Mouse (Mus musculus): ENCODE results near the gene Mst1. TPM values are rescaled to one million over a fixed set of nuclear protein-coding genes. Genes with fewer than 3 reads are reported as not detected.

Gene Mst1
- polyA plus RNA-seq, 1 experiment from 2014 or later = 9.7 TPM

DNA sequence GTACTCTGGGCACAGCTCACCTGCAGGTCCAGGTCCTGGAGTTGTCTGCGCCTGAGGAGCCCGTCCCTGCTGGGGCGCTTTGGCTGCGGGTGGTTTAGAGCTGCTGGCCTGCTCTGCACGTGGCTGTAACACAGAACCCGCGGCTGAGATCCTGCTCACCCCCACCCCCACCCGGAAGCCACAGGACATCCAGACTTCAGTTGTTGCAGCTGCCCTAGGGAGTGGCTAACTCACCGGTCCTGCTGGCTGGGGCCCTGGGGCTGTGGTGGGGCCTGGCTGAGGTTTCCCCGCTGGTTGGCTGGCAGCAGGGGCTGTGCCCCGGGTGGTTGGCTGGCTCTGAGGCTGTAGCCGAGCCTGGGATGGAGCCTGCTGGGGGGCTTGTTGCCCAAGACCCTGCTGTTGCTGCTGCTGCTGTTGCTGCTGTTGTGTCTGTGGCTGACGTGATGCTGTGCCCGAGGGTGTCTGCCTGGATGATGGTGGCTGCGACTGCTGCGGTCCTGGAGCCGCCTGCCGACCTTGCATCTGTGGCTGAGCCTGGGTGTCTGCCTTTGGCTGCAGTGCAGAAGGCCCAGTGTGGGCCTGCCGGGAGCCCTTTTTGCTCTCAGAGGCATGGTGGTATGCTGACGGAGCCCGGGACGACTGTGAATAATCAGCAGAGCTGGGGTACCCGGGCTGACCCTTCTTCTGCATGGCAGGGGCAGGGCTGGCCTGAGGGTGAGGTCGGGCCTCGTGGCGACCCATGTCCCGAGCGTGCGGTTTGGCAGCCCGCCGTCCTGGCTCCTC lies 24.7 kb downstream of the Mst1 start:
- peak; percentile 75 for DNase-seq (ENCODE audit: low spot score)
- H3K9me3 ChIP-seq (ENCODE audit: control insufficient read depth, low read length) = no peaks in the 10 kb centered on the region
- WGBS = 39% methylated on average over 31 of the region's 31 CpGs
- peaks cover 24% of the 10 kb centered on the region for H3K4me1 ChIP-seq (replicated peaks; ENCODE audit: control insufficient read depth, insufficient read depth, low read length)
- H3K27me3 ChIP-seq (replicated peaks; ENCODE audit: control insufficient read depth, insufficient read depth, low read length) = peaks cover 7% of the 10 kb centered on the region
- peak overlapping the region; percentile 71 for H3K4me2 ChIP-seq
- peak overlapping the region; percentile 58 for H3K4me3 ChIP-seq (ENCODE audit: low read depth, low read length)
- ATAC-seq (replicated peaks; ENCODE audit: low FRiP score) = peak; percentile 81
- peak overlapping the region; percentile 80 for H3K9ac ChIP-seq (ENCODE audit: low read depth, low read length)
- no peaks in the 10 kb centered on the region for H3K36me3 ChIP-seq (ENCODE audit: control insufficient read depth, insufficient read depth, low read length)
- peak overlapping the region; percentile 73 for H3K27ac ChIP-seq (ENCODE audit: low read depth, low read length)

DNA sequence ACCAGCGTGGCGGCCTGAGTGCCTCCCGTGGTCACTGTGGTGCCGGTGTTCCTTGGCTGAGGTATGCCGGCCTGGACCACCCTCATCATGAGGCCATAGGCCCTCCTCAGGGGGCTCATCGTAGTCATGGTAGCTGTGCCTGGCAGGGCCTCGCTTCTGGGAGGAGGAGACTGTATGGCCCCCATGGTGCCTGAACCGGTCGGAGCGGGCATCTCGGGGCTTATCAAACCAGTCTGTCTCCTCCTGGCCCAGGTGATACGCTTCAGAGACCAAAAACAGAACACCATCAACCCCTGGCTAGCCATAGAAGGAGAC lies 25.3 kb downstream of the Mst1 start:
- Histone ChIP-seq H3K9me3 (ENCODE audit: control insufficient read depth, low read length) (no peaks in the 10 kb centered on the region), H3K4me2 (peak overlapping the region; percentile 71), H3K4me3 (ENCODE audit: low read depth, low read length) (peak overlapping the region; percentile 58; the same call in 1 of the 2 replicates), H3K27me3 (replicated peaks; ENCODE audit: control insufficient read depth, insufficient read depth, low read length) (peaks cover 12% of the 10 kb centered on the region), H3K27ac (ENCODE audit: low read depth, low read length) (peak overlapping the region; percentile 45), H3K36me3 (ENCODE audit: control insufficient read depth, insufficient read depth, low read length) (no peaks in the 10 kb centered on the region), H3K4me1 (replicated peaks; ENCODE audit: control insufficient read depth, insufficient read depth, low read length) (peaks cover 24% of the 10 kb centered on the region), H3K9ac (ENCODE audit: low read depth, low read length) (peak overlapping the region; percentile 80; the same call in 1 of the 2 replicates)
- 83% methylated on average over 12 of the region's 12 CpGs for WGBS
- ATAC-seq (replicated peaks; ENCODE audit: low FRiP score) (no peak), DNase-seq (ENCODE audit: low spot score) (no peak)

DNA sequence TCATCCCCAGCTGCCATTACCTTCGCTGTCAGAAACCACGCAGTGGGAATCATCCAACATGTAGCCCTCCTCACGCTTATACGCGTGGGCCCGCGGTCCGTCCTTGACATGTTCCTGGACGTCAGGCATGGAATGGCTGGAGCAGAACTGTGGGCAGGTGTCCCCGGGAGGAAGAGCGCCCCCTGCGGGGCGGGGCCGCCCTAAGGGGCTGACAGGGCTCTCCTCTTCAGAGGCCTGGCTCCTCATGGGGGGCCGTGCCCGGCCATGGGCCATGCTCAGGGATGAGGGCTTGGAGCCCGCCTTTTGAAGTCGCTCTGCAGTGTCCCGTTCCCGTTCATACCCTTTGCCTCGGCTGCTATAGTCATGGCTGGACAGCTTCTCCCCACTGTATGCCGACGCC lies 25.9 kb downstream of the Mst1 start:
- WGBS = 89% methylated on average over 23 of the region's 23 CpGs
- H3K27ac ChIP-seq (ENCODE audit: low read depth, low read length) = no peak overlapping the region
- DNase-seq (ENCODE audit: low spot score) (no peak), ATAC-seq (replicated peaks; ENCODE audit: low FRiP score) (no peak)
- H3K4me1 ChIP-seq (replicated peaks; ENCODE audit: control insufficient read depth, insufficient read depth, low read length) = peaks cover 29% of the 10 kb centered on the region
- H3K9ac ChIP-seq (ENCODE audit: low read depth, low read length) = no peak overlapping the region
- H3K4me2 ChIP-seq = no peak overlapping the region
- H3K36me3 ChIP-seq (ENCODE audit: control insufficient read depth, insufficient read depth, low read length) = no peaks in the 10 kb centered on the region
- H3K27me3 ChIP-seq (replicated peaks; ENCODE audit: control insufficient read depth, insufficient read depth, low read length) = peaks cover 18% of the 10 kb centered on the region
- H3K4me3 ChIP-seq (ENCODE audit: low read depth, low read length) = no peak overlapping the region
- no peaks in the 10 kb centered on the region for H3K9me3 ChIP-seq (ENCODE audit: control insufficient read depth, low read length)

DNA sequence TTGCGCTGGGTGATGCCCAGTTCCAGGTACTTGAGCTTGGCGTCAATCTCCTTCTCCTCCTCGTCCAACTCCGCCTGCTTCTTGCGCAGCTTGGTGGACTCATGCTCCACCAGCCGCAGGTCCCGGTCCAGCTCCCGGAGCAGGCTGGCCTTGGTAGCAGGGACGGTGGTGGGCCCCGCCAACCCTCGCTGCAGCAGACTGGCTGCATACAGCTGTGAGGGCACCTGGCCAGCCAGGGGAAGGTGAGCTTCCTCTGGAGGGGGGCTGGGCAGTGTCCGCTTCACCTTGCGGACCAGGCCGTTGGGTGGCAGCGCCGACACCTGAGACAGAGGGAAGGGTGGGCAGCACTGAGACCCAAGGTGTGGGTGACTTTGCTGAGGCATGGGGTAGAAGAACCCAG lies 27.6 kb downstream of the Mst1 start:
- 91% methylated on average over 16 of the region's 16 CpGs for WGBS
- no peak overlapping the region for H3K27ac ChIP-seq (ENCODE audit: low read depth, low read length)
- no peaks in the 10 kb centered on the region for H3K9me3 ChIP-seq (ENCODE audit: control insufficient read depth, low read length)
- H3K9ac ChIP-seq (ENCODE audit: low read depth, low read length) = peak overlapping the region; percentile 30; the same call in 1 of the 2 replicates
- ATAC-seq (replicated peaks; ENCODE audit: low FRiP score) = no peak
- H3K27me3 ChIP-seq (replicated peaks; ENCODE audit: control insufficient read depth, insufficient read depth, low read length) = peaks cover 20% of the 10 kb centered on the region
- no peak overlapping the region; the same call in 1 of the 2 replicates for H3K4me2 ChIP-seq
- H3K4me3 ChIP-seq (ENCODE audit: low read depth, low read length) = no peak overlapping the region
- H3K4me1 ChIP-seq (replicated peaks; ENCODE audit: control insufficient read depth, insufficient read depth, low read length) = peaks cover 32% of the 10 kb centered on the region
- no peak for DNase-seq (ENCODE audit: low spot score)
- H3K36me3 ChIP-seq (ENCODE audit: control insufficient read depth, insufficient read depth, low read length) = no peaks in the 10 kb centered on the region

DNA sequence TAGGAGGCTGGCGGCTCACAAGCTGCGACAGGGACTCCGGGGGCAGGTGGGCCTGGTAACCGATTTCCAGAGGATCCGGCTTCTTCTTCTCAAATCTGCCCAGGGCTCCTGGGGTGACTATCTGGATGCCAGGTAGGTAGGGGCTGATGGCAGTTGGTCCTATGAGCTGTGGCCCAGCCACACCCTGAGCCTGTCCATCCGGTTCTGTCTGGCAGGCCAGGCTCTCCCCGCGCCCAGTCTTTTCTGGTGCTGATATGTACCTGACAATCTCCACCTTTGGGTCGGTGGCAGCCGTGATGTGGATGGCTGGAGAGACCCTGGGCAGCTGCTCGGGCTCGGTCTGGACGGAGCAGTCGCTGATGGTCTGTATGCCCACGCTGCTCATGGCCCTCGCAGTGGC lies 29.9 kb downstream of the Mst1 start:
- no peak for DNase-seq (ENCODE audit: low spot score)
- peak overlapping the region; percentile 65 for H3K4me2 ChIP-seq
- no peak for ATAC-seq (replicated peaks; ENCODE audit: low FRiP score)
- H3K9me3 ChIP-seq (ENCODE audit: control insufficient read depth, low read length) = no peaks in the 10 kb centered on the region
- no peaks in the 10 kb centered on the region for H3K36me3 ChIP-seq (ENCODE audit: control insufficient read depth, insufficient read depth, low read length)
- H3K4me1 ChIP-seq (replicated peaks; ENCODE audit: control insufficient read depth, insufficient read depth, low read length) = peaks cover 18% of the 10 kb centered on the region
- H3K27me3 ChIP-seq (replicated peaks; ENCODE audit: control insufficient read depth, insufficient read depth, low read length) = peaks cover 29% of the 10 kb centered on the region
- H3K9ac ChIP-seq (ENCODE audit: low read depth, low read length) = no peak overlapping the region
- peak overlapping the region; percentile 34; the same call in 1 of the 2 replicates for H3K4me3 ChIP-seq (ENCODE audit: low read depth, low read length)
- 70% methylated on average over 16 of the region's 16 CpGs for WGBS
- H3K27ac ChIP-seq (ENCODE audit: low read depth, low read length) = no peak overlapping the region

DNA sequence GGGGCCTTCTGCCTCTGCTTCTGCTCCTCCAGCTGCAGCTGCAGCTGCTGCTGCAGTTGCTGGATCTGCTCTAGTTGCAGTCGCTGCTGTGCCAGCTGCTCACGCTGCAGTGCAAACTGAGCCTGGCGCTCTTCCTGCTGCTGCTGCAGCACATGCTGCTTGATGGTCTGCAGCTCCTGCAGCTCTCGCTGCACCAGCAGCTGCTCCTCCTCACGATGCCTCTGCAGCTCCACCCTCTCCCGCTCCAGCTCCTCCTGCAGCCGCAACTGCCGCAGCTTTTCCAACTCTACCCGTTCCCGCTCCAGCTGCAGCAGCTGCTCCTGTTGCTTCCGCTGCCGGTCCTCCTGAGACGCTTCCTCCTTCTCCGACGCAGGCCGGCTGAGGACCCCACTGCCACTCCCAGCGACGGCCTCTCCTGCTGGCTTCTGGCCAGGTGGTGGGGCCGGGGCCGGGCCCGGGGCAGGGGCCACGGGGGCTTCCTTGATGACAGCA lies 30.9 kb downstream of the Mst1 start:
- no peaks in the 10 kb centered on the region for H3K36me3 ChIP-seq (ENCODE audit: control insufficient read depth, insufficient read depth, low read length)
- peaks cover 38% of the 10 kb centered on the region for H3K27me3 ChIP-seq (replicated peaks; ENCODE audit: control insufficient read depth, insufficient read depth, low read length)
- ATAC-seq (replicated peaks; ENCODE audit: low FRiP score) (no peak), DNase-seq (ENCODE audit: low spot score) (peak; percentile 54)
- WGBS = 13% methylated on average over 22 of the region's 22 CpGs
- peak overlapping the region; percentile 34 for H3K4me3 ChIP-seq (ENCODE audit: low read depth, low read length)
- no peaks in the 10 kb centered on the region for H3K9me3 ChIP-seq (ENCODE audit: control insufficient read depth, low read length)
- peaks cover 8% of the 10 kb centered on the region for H3K4me1 ChIP-seq (replicated peaks; ENCODE audit: control insufficient read depth, insufficient read depth, low read length)
- H3K9ac ChIP-seq (ENCODE audit: low read depth, low read length) = peak overlapping the region; percentile 46
- no peak overlapping the region for H3K27ac ChIP-seq (ENCODE audit: low read depth, low read length)
- H3K4me2 ChIP-seq = peak overlapping the region; percentile 65

DNA sequence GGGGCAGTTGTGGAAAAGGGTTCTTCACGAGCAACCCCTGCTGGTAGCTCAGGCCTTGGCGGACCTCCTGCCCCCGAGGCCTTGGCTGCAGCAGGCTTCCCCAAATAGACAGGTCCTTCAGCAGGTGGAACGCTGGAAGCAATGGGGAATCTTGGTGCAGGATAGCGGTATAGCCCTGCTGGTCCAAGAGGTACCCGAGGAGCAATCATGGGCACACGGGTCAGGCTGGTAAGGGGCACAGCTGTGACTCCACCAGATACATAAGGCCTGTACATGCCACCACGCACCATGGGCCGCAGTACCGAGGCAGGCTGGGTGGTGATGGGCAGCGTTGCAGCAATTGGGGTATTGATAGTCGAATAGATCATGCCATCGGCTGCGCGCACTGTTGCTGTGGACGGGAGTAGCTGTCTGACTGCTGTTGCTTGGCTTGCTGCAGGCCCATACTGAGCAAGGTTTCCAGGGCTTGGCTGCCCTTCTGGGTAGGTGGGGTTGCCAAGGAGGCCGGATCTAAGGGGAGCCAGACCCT lies 31.4 kb downstream of the Mst1 start:
- no peaks in the 10 kb centered on the region for H3K36me3 ChIP-seq (ENCODE audit: control insufficient read depth, insufficient read depth, low read length)
- peaks cover 41% of the 10 kb centered on the region for H3K27me3 ChIP-seq (replicated peaks; ENCODE audit: control insufficient read depth, insufficient read depth, low read length)
- H3K4me1 ChIP-seq (replicated peaks; ENCODE audit: control insufficient read depth, insufficient read depth, low read length) = peaks cover 8% of the 10 kb centered on the region
- no peak overlapping the region; the same call in 1 of the 2 replicates for H3K9ac ChIP-seq (ENCODE audit: low read depth, low read length)
- H3K4me3 ChIP-seq (ENCODE audit: low read depth, low read length) = peak overlapping the region; percentile 34
- peak overlapping the region; percentile 65 for H3K4me2 ChIP-seq
- H3K27ac ChIP-seq (ENCODE audit: low read depth, low read length) = no peak overlapping the region
- H3K9me3 ChIP-seq (ENCODE audit: control insufficient read depth, low read length) = no peaks in the 10 kb centered on the region
- no peak for ATAC-seq (replicated peaks; ENCODE audit: low FRiP score)
- no peak for DNase-seq (ENCODE audit: low spot score)
- 76% methylated on average over 17 of the region's 17 CpGs for WGBS

DNA sequence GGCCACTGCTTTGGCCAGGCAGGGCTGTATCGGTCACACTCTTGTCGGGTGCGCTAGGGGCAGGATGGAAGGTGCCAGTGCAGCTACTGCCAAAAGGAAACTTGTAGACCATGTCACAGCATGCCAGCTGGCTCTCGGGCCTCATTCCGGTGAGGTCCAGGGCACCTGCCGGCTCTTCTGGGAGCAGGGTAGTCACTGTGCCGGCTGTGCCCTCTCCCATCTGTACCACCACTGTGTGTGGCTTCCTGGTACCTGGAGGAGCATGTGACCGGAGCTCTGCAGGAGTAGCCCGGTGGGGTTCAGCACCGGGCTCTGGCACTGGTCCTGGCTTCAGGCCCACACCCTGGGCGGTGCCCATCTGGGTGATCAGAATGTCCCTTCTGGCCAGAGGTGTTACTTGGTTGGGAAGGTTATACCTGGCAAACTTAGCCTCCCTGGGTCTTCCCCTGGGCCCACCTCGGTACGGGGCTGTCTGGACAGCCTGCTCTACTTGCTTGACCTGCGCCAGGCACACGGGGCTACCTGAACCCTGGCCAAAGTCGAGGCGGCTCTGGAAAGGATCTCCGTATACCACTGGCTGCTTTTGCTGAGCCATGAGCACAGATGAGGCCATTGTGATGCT lies 32.6 kb downstream of the Mst1 start:
- no peak for ATAC-seq (replicated peaks; ENCODE audit: low FRiP score)
- H3K9ac ChIP-seq (ENCODE audit: low read depth, low read length) = no peak overlapping the region
- H3K27ac ChIP-seq (ENCODE audit: low read depth, low read length) = no peak overlapping the region
- no peak for DNase-seq (ENCODE audit: low spot score)
- H3K27me3 ChIP-seq (replicated peaks; ENCODE audit: control insufficient read depth, insufficient read depth, low read length) = peaks cover 40% of the 10 kb centered on the region
- WGBS = 93% methylated on average over 18 of the region's 18 CpGs
- no peaks in the 10 kb centered on the region for H3K9me3 ChIP-seq (ENCODE audit: control insufficient read depth, low read length)
- no peak overlapping the region for H3K4me2 ChIP-seq
- no peak overlapping the region for H3K4me3 ChIP-seq (ENCODE audit: low read depth, low read length)
- no peaks in the 10 kb centered on the region for H3K36me3 ChIP-seq (ENCODE audit: control insufficient read depth, insufficient read depth, low read length)
- H3K4me1 ChIP-seq (replicated peaks; ENCODE audit: control insufficient read depth, insufficient read depth, low read length) = peaks cover 8% of the 10 kb centered on the region
